Mouse (Mus musculus) forebrain, embryonic 13.5 days (tissue): ENCODE measurements around the gene Hsd17b13. TPM values are rescaled to one million over a fixed set of nuclear protein-coding genes. Genes with fewer than 3 reads are reported as not detected.
"Not testable (repeated sequence)": the region's sequence is repeated elsewhere in the genome, so short reads cannot be mapped to it uniquely, and the experiment has no call there.

Experiments
- ATAC-seq: fragments of 200-750 bp; cut with Nextera tagmentation; 2 replicates; pipeline ENCODE4 v1.8.0; 2017
- H3K27ac ChIP-seq: fragments of 300-500 bp; sonication (generic); 2 replicates; pipeline ENCODE4 v1.5.1; 2015; ENCODE audit warnings: inconsistent platforms, mild to moderate bottlenecking, moderate library complexity
- H3K27me3 ChIP-seq: fragments of 300-500 bp; sonication (generic); 2 replicates; pipeline ENCODE4 v1.6.1; 2015; ENCODE audit warnings: mild to moderate bottlenecking, inconsistent platforms
- H3K36me3 ChIP-seq: fragments of 300-500 bp; sonication (generic); 2 replicates; pipeline ENCODE4 v1.6.1; 2015; ENCODE audit warnings: mild to moderate bottlenecking, inconsistent platforms; ENCODE audit not compliant: poor library complexity, severe bottlenecking
- H3K4me1 ChIP-seq: fragments of 300-500 bp; sonication (generic); 2 replicates; pipeline ENCODE4 v1.6.1; 2015; ENCODE audit warnings: inconsistent platforms
- H3K4me2 ChIP-seq: fragments of 300-500 bp; sonication (generic); 2 replicates; pipeline ENCODE4 v1.6.1; 2015; ENCODE audit warnings: inconsistent platforms, mild to moderate bottlenecking, moderate library complexity
- H3K4me3 ChIP-seq: fragments of 300-500 bp; sonication (generic); 2 replicates; pipeline ENCODE4 v1.5.1; 2015; ENCODE audit warnings: mild to moderate bottlenecking, inconsistent platforms
- H3K9ac ChIP-seq: fragments of 300-500 bp; sonication (generic); 2 replicates; pipeline ENCODE4 v1.6.1; 2015; ENCODE audit warnings: mild to moderate bottlenecking, inconsistent platforms
- H3K9me3 ChIP-seq: fragments of 300-500 bp; sonication (generic); replicated peaks from 2 replicates; pipeline ENCODE4 v1.6.1; 2016; ENCODE audit warnings: inconsistent platforms
- WGBS: fragments of 180-500 bp; shearing (Covaris S2); methylation state at CpG from one replicate; pipeline ENCODE4 v1.1.7; 2015; 5-methylcytosine and 5-hydroxymethylcytosine counted together
- polyA plus RNA-seq: library from polyadenylated mRNA; unstranded; fragments of >200 nt; fragmentation: Nextera tagmentation; extraction: Ambion mirVana; gene quantifications from 2 replicates; pipeline ENCODE4 v1.2.1, GENCODE M21; 2015

Gene Hsd17b13
- polyA plus RNA-seq: not detected in 2 replicates

GRCm38 (mm10) chr5:103977297-103977696 lies at the start of gene Hsd17b13:
TSS of gene Hsd17b13 (minus strand) at chr5:103977410.
- 86% methylated on average over 4 of the region's 4 CpGs for WGBS

GRCm38 (mm10) chr5:104025245-104025854 lies 48.1 kb upstream of the Hsd17b13 start:
- Histone ChIP-seq H3K36me3 (no peaks in the 10 kb centered on the region), H3K4me2 (no peak overlapping the region), H3K27ac (no peak overlapping the region), H3K4me1 (peaks cover 5% of the 10 kb centered on the region; the same call in 1 of the 2 replicates), H3K4me3 (no peak overlapping the region), H3K9ac (no peak overlapping the region), H3K27me3 (peaks cover 25% of the 10 kb centered on the region), H3K9me3 (no peaks in the 10 kb centered on the region)
- WGBS: 48% methylated on average over 17 of the region's 17 CpGs
- ATAC-seq: no peak

More at GRCm38 (mm10) chr5:103977297-103977696, at the start of gene Hsd17b13:
- ATAC-seq: no peak
- Histone ChIP-seq H3K9me3 (no peaks in the 10 kb centered on the region), H3K4me1 (no peaks in the 10 kb centered on the region), H3K27ac (no peak within 1 kb of the TSS), H3K36me3 (no peaks in the 10 kb centered on the region), H3K4me3 (no peak within 1 kb of the TSS), H3K4me2 (no peak within 1 kb of the TSS), H3K9ac (no peak within 1 kb of the TSS), H3K27me3 (no peaks in the 10 kb centered on the region)

- Histone ChIP-seq H3K27ac (no peak overlapping the region), H3K9ac (no peak overlapping the region), H3K36me3 (no peaks in the 10 kb centered on the region), H3K27me3 (peaks cover 25% of the 10 kb centered on the region), H3K9me3 (no peaks in the 10 kb centered on the region), H3K4me3 (no peak overlapping the region), H3K4me2 (no peak overlapping the region), H3K4me1 (peaks cover 5% of the 10 kb centered on the region; the same call in 1 of the 2 replicates)
- 67% methylated on average over 11 of the region's 11 CpGs for WGBS
- no peak for ATAC-seq
Measured at GRCm38 (mm10) chr5:104024762-104025161, 47.6 kb upstream of the Hsd17b13 start.

DNA sequence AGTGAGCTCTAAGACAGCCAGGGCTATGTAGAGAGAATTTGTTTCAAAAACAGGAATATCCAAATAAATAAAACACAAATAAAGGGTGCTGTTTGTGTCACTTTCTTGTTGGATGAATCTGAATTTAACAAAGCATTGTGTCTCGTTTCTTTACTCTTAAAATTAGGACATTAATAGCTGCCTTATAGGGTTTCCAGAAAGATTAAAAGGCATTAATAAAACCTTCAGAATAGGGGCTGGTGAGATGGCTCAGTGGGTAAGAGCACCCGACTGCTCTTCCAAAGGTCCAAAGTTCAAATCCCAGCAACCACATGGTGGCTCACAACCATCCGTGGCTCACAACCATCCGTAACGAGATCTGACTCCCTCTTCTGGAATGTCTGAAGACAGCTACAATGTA lies 47.0 kb upstream of the Hsd17b13 start:
- H3K4me1 ChIP-seq, H3K4me2 ChIP-seq, H3K27ac ChIP-seq, H3K9ac ChIP-seq, H3K36me3 ChIP-seq, ATAC-seq, H3K9me3 ChIP-seq, H3K4me3 ChIP-seq: not testable (repeated sequence)
- 86% methylated on average over 5 of the region's 5 CpGs for WGBS
- H3K27me3 ChIP-seq: peaks cover 25% of the 10 kb centered on the region

DNA sequence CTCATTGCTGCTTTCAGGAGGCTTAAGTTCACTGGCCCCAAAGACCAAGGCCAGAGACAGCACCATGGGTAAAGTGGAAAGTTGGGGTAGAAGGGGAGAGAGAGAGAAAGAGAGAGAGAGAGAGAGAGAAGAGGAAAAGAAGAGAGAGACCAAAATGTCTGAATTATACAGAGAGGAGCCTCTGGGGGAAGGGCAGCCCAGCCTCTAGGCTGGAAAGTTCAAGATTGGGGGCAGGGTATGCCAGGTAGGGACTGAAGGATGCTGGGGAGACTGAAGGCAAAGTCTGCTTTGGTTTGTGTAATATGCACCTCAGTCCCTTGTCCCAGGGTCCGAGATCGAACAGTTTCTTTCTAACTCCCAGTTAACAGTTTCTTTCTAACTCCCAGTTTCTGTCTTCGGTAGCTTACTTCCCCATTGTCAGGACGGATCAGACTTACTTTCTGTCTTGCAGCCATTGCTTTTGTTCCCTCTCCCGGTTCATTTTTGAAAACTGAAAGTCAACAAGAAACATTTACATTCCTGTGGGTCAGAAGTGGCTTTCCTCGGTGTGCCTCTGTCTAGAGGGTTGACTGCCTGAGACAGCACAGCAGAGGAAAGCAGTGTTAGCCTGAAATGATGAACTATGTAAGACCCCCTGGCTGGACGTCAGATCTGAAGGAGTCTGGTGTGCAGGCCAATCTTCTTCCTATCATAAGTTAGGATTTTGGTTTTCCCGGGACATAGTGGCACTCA lies 46.2 kb upstream of the Hsd17b13 start:
- Histone ChIP-seq H3K9ac (no peak overlapping the region), H3K4me3 (no peak overlapping the region), H3K4me2 (no peak overlapping the region), H3K4me1 (peaks cover 5% of the 10 kb centered on the region; the same call in 1 of the 2 replicates), H3K9me3 (no peaks in the 10 kb centered on the region), H3K27me3 (peaks cover 25% of the 10 kb centered on the region), H3K36me3 (no peaks in the 10 kb centered on the region), H3K27ac (no peak overlapping the region)
- ATAC-seq: no peak
- 74% methylated on average over 8 of the region's 8 CpGs for WGBS

GRCm38 (mm10) chr5:104022558-104022957 lies 45.3 kb upstream of the Hsd17b13 start:
- Histone ChIP-seq H3K9ac (no peak overlapping the region), H3K4me3 (no peak overlapping the region)
- ATAC-seq: no peak

DNA sequence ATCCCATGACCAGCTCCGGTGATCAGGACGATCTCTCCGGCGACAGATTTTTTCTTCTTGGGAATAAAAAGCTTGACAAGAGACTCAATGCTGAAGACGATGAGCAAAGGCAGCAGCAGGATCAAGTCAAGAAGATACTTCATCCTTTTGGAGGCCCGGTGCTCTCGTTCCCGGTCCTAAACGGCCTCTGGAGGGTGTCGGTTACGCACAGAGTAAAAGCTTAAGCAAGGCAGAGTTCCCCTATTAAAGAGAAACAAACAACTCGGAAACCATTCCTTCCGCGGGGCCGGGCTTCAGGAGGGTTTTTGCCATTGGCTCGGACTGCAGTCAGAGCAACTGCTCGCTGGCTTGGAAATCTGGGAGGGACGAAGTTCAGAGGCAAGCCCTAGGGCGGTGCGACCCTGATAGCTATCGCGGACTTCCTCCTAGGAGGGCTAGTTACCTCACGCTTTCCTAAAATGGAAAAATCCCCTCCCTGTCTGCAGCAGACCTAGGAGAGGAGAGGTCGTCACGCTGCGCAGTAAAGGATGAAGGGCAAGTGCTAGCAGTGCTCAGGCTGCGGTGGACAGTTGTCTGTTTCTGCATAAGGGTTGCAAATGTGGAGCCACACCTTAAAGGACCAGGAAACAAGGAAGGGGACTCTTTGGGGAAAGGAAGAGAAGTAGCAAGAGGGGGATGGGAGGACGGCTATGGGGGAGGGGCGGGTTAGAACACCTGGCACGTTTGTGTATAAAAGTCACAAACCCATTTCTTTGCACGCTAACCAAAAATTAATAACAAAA lies 44.6 kb upstream of the Hsd17b13 start, which contains the start of gene Hsd17b11:
Hsd17b11 (minus strand) TSS at position 323 of the 782 bp plus-strand sequence.
- Histone ChIP-seq H3K36me3 (no peaks in the 10 kb centered on the region), H3K4me3 (peak within 1 kb of the TSS; percentile 51), H3K9me3 (no peaks in the 10 kb centered on the region), H3K27ac (no peak within 1 kb of the TSS), H3K9ac (peak within 1 kb of the TSS; percentile 66), H3K27me3 (peaks cover 25% of the 10 kb centered on the region), H3K4me2 (peak within 1 kb of the TSS; percentile 81), H3K4me1 (peaks cover 5% of the 10 kb centered on the region; the same call in 1 of the 2 replicates)
- peak; percentile 76 for ATAC-seq
- 1% methylated on average over 31 of the region's 31 CpGs for WGBS

More at GRCm38 (mm10) chr5:104022558-104022957, 45.3 kb upstream of the Hsd17b13 start:
- H3K4me1 ChIP-seq: peaks cover 5% of the 10 kb centered on the region; the same call in 1 of the 2 replicates
- no peaks in the 10 kb centered on the region for H3K9me3 ChIP-seq
- no peak overlapping the region for H3K27ac ChIP-seq
- H3K27me3 ChIP-seq: peaks cover 25% of the 10 kb centered on the region
- 42% methylated on average over 5 of the region's 5 CpGs for WGBS
- no peaks in the 10 kb centered on the region for H3K36me3 ChIP-seq
- peak overlapping the region; percentile 81 for H3K4me2 ChIP-seq

DNA sequence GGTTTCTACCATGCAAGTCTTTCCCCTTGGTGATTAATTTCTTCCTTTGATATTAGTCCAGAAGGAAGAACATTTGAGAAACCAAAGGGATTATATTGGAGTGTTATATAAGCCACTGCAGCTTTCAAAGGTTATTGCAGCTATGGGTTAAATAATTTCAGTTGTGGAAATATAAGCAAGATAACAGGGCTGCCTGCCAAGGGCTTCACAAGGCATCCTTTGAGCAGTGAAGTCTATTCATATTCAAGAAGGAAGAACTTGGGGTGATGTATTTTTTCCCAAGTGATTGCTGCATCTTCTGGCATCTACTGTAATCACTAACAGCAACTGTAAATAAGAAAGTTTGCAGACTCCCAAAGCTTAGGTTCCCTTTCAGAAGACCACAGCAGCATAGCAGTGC lies 34.2 kb upstream of the Hsd17b13 start:
- Histone ChIP-seq H3K4me3 (no peak overlapping the region), H3K27me3 (no peaks in the 10 kb centered on the region), H3K9ac (no peak overlapping the region), H3K4me2 (no peak overlapping the region), H3K4me1 (no peaks in the 10 kb centered on the region), H3K36me3 (no peaks in the 10 kb centered on the region), H3K9me3 (no peaks in the 10 kb centered on the region), H3K27ac (no peak overlapping the region)
- ATAC-seq: no peak

DNA sequence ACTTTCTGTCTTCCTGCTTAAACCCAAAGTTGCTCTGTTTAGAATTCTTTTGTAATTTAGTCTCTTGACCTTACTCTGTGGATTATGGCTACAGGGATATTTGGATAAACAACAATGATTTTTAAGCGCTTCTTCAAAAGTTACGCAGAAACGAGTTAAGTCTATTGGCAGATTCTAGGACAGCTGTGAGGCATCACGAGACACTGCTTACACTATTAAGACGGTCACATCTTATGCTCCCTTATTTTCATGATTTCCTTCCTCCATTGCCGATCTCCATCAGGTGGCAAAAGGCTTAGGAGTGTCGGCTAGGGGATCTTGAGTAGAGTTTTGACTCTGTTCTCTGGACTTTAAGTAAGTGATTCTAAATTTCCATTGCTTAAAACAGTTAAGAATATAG lies 33.1 kb upstream of the Hsd17b13 start:
- Histone ChIP-seq H3K9me3 (no peaks in the 10 kb centered on the region), H3K36me3 (no peaks in the 10 kb centered on the region), H3K4me2 (no peak overlapping the region), H3K27ac (no peak overlapping the region), H3K9ac (no peak overlapping the region), H3K4me3 (no peak overlapping the region), H3K4me1 (no peaks in the 10 kb centered on the region), H3K27me3 (no peaks in the 10 kb centered on the region)
- WGBS: 94% methylated on average over 7 of the region's 7 CpGs
- ATAC-seq: no peak

DNA sequence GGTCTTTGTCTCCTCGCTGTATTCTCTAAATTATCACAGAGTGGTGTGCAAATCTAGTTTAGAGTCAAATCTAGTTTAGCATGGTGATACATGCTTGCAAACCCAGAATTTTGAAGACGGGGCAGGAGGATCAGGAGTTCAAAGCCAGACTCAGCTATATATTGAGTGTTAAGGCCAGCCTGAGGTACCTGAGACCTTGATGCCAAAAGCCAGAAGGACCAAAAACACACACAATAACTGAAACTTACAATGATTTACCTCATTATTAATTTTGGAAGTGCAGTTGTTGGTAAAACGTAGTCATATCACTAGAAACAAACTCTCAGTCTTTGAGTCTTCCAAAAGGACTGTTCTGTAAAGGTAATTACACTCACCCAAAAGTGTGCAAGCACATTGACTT lies 32.2 kb upstream of the Hsd17b13 start:
- no peak for ATAC-seq
- H3K36me3 ChIP-seq: no peaks in the 10 kb centered on the region
- H3K4me3 ChIP-seq: no peak overlapping the region
- WGBS: 93% methylated on average over 3 of the region's 3 CpGs
- H3K27me3 ChIP-seq: no peaks in the 10 kb centered on the region
- H3K9me3 ChIP-seq: no peaks in the 10 kb centered on the region
- no peak overlapping the region for H3K9ac ChIP-seq
- no peak overlapping the region for H3K27ac ChIP-seq
- no peak overlapping the region for H3K4me2 ChIP-seq
- no peaks in the 10 kb centered on the region for H3K4me1 ChIP-seq

DNA sequence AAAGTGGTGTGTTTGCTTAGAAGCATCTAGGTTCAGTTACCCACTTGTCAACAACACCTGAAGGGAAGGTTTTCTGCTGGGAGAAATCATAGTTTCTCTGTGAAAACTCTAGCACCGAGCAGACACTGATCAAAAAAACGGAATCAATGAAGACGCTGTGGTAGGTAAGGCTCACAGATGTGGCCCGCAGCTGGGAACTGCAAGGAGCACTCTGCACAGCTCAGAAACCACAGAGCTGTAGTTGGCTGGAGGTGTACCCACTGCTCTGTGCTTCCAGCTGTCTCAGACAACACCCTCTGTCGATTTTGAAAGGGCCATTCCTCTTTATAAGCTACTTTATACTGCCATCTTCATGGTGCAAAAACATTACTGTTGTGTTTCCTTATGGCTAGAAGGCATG lies 30.6 kb upstream of the Hsd17b13 start:
- Histone ChIP-seq H3K4me3 (no peak overlapping the region), H3K9me3 (no peaks in the 10 kb centered on the region), H3K27ac (no peak overlapping the region), H3K9ac (no peak overlapping the region), H3K36me3 (no peaks in the 10 kb centered on the region), H3K4me1 (peaks cover 5% of the 10 kb centered on the region), H3K27me3 (no peaks in the 10 kb centered on the region), H3K4me2 (no peak overlapping the region)
- no peak for ATAC-seq
- WGBS: 73% methylated on average over 5 of the region's 5 CpGs

GRCm38 (mm10) chr5:104006811-104007210 lies 29.6 kb upstream of the Hsd17b13 start:
- H3K9me3 ChIP-seq: no peaks in the 10 kb centered on the region
- ATAC-seq: no peak
- no peak overlapping the region for H3K4me2 ChIP-seq
- H3K27me3 ChIP-seq: no peaks in the 10 kb centered on the region
- no peak overlapping the region for H3K9ac ChIP-seq
- 60% methylated on average over 3 of the region's 3 CpGs for WGBS
- no peak overlapping the region for H3K4me3 ChIP-seq
- H3K36me3 ChIP-seq: no peaks in the 10 kb centered on the region
- no peak overlapping the region for H3K27ac ChIP-seq
- peaks cover 11% of the 10 kb centered on the region for H3K4me1 ChIP-seq
